Mouse (Mus musculus) Patski (cell line): ENCODE measurements around the gene Tfb2m. TPM values are rescaled to one million over a fixed set of nuclear protein-coding genes. Genes with fewer than 3 reads are reported as not detected.
A peak's percentile ranks its signal among the peaks of the same experiment; 100 is the strongest.

Experiments used
- ATAC-seq: fragments of 100-300 bp; one replicate; pipeline ENCODE4 v1.8.0; 2021
- CTCF ChIA-PET: fragments of 350-600 bp; sonication (Branson Sonifier 250); formaldehyde crosslinking; loops from one replicate; lab custom pipeline; 2022; ENCODE audit warnings: inconsistent platforms; lab: Charles Lee
- POLR2A ChIA-PET: fragments of 350-600 bp; sonication (Branson Sonifier 250); formaldehyde crosslinking; loops from one replicate; lab custom pipeline; 2022; ENCODE audit warnings: antibody characterized with exemption, inconsistent platforms; lab: Charles Lee
- DNase-seq: peaks from one replicate; pipeline ENCODE4 v3.0.0-alpha.2; 2011; ENCODE audit warnings: low read depth, low spot score
- H3K27me3 ChIP-seq: fragments of 371-371 bp; one replicate; pipeline ENCODE4 v1.5.1; 2021
- CTCF ChIP-seq: fragments of 100-300 bp; IDR thresholded peaks from one replicate; pipeline ENCODE4 v1.5.1; 2021
- in situ Hi-C: fragments of 300-500 bp; cut with MboI; formaldehyde crosslinking; loops from 3 replicates; pipeline ENCODE4 v1.11.1; 2018; ENCODE audit warnings: low pct_unique_long_range_greater_than_20kb, mixed read lengths
- polyA plus RNA-seq: library from polyadenylated mRNA; unstranded; gene quantifications from one replicate; pipeline ENCODE4 v1.2.3, GENCODE M21; 2021

The Tfb2m gene
- polyA plus RNA-seq, 1 experiment from 2014 or later: 28.7 TPM

GRCm38 (mm10) chr1:179581422-179581821, 35.4 kb upstream of the Tfb2m start:
- in situ Hi-C loops: no loop called here
- DNase-seq (no peak), ATAC-seq (no peak)
- ChIA-PET POLR2A (no interaction called here), CTCF (interaction anchor here (1.3 kb wide), 1 partner anchor 43 kb away, joined by 4 read pairs; no protein-coding TSS in a partner anchor)
- no peak for TF ChIP-seq CTCF
- H3K27me3 ChIP-seq: no peaks in the 10 kb centered on the region

- no peak for ATAC-seq
- no peaks in the 10 kb centered on the region for H3K27me3 ChIP-seq
- TF ChIP-seq CTCF: no peak
- ChIA-PET CTCF (no interaction called here), POLR2A (no interaction called here)
- DNase-seq: no peak
- in situ Hi-C loops: no loop called here
These were observed 34.1 kb upstream of the Tfb2m start for GRCm38 (mm10) chr1:179580200-179580599.

- ATAC-seq: no peak
These were observed 32.6 kb upstream of the Tfb2m start for GRCm38 (mm10) chr1:179578625-179579024.

GRCm38 (mm10) chr1:179573650-179574206, 27.7 kb upstream of the Tfb2m start:
- in situ Hi-C loops: no loop called here
- CTCF ChIA-PET: interaction anchor here (1.0 kb wide), 1 partner anchor 31 kb away, joined by 3 read pairs; no protein-coding TSS in a partner anchor
- no peaks in the 10 kb centered on the region for H3K27me3 ChIP-seq
- peak; percentile 19 for DNase-seq
- peak; percentile 17 for ATAC-seq
- no peak for TF ChIP-seq CTCF
- POLR2A ChIA-PET: no interaction called here

More at GRCm38 (mm10) chr1:179578625-179579024, 32.6 kb upstream of the Tfb2m start:
- ChIA-PET CTCF (no interaction called here), POLR2A (interaction anchor here (0.6 kb wide), 1 partner anchor 17 kb away, joined by 4 read pairs; no protein-coding TSS in a partner anchor)
- in situ Hi-C loops: no loop called here
- TF ChIP-seq CTCF: no peak
- H3K27me3 ChIP-seq: no peaks in the 10 kb centered on the region
- DNase-seq: no peak

GRCm38 (mm10) chr1:179571686-179572085, 25.6 kb upstream of the Tfb2m start:
- CTCF ChIA-PET: interaction anchor here (1.5 to 1.7 kb wide), 2 partner anchors 13 to 15 kb away, joined by 3 to 6 read pairs; no protein-coding TSS in a partner anchor
- POLR2A ChIA-PET: interaction anchor here (0.7 kb wide), 1 partner anchor 386 kb away, joined by 5 read pairs; no protein-coding TSS in a partner anchor
- TF ChIP-seq CTCF: no peak
- no peaks in the 10 kb centered on the region for H3K27me3 ChIP-seq
- in situ Hi-C loops: no loop called here
- ATAC-seq (no peak), DNase-seq (no peak)

GRCm38 (mm10) chr1:179570482-179570881, 24.4 kb upstream of the Tfb2m start:
- TF ChIP-seq CTCF: no peak
- no peaks in the 10 kb centered on the region for H3K27me3 ChIP-seq
- in situ Hi-C loops: no loop called here
- CTCF ChIA-PET: interaction anchor here (1.7 kb wide), 1 partner anchor 14 kb away, joined by 6 read pairs; no protein-coding TSS in a partner anchor
- no peak for ATAC-seq
- POLR2A ChIA-PET: no interaction called here
- no peak for DNase-seq

GRCm38 (mm10) chr1:179568690-179569398, 22.8 kb upstream of the Tfb2m start:
- ChIA-PET CTCF (interaction anchor here (1.1 kb wide), 1 partner anchor 22 kb away, joined by 3 read pairs; the partner anchor contains the start of genes Cnst and Tfb2m), POLR2A (no interaction called here)
- DNase-seq (no peak), ATAC-seq (no peak)
- no peaks in the 10 kb centered on the region for H3K27me3 ChIP-seq
- in situ Hi-C loops: no loop called here
- TF ChIP-seq CTCF: no peak

- in situ Hi-C loops: no loop called here
- ATAC-seq: no peak
These were observed 21.5 kb upstream of the Tfb2m start for GRCm38 (mm10) chr1:179567558-179567957.

GRCm38 (mm10) chr1:179563926-179564325, 17.9 kb upstream of the Tfb2m start:
- ATAC-seq (no peak), DNase-seq (no peak)
- no peaks in the 10 kb centered on the region for H3K27me3 ChIP-seq
- ChIA-PET CTCF (interaction anchor here (2.7 kb wide), 1 partner anchor 13 kb away, joined by 8 read pairs; no protein-coding TSS in a partner anchor), POLR2A (no interaction called here)
- in situ Hi-C loops: no loop called here
- no peak for TF ChIP-seq CTCF

More at GRCm38 (mm10) chr1:179567558-179567957, 21.5 kb upstream of the Tfb2m start:
- no peaks in the 10 kb centered on the region for H3K27me3 ChIP-seq
- ChIA-PET CTCF (interaction anchor here (1.0 kb wide), 1 partner anchor 8 kb away, joined by 3 read pairs; no protein-coding TSS in a partner anchor), POLR2A (interaction anchor here (0.6 kb wide), 1 partner anchor 10 kb away, joined by 3 read pairs; no protein-coding TSS in a partner anchor)
- no peak for DNase-seq
- TF ChIP-seq CTCF: no peak

GRCm38 (mm10) chr1:179563211-179563610, 17.1 kb upstream of the Tfb2m start:
- ChIA-PET POLR2A (interaction anchor here (0.6 kb wide), 1 partner anchor 51 kb away, joined by 3 read pairs; no protein-coding TSS in a partner anchor), CTCF (interaction anchor here (2.7 kb wide), 1 partner anchor 13 kb away, joined by 8 read pairs; no protein-coding TSS in a partner anchor)
- H3K27me3 ChIP-seq: no peaks in the 10 kb centered on the region
- no peak for ATAC-seq
- TF ChIP-seq CTCF: no peak
- in situ Hi-C loops: no loop called here
- no peak for DNase-seq
